Mouse (Mus musculus) C2C12 (cell line): ENCODE measurements around the gene Map3k3.

Source experiments
- CTCF ChIP-seq: IDR thresholded peaks from one replicate; pipeline ENCODE4 v1.5.1; 2011; ENCODE audit not compliant: control insufficient read depth, insufficient read depth, insufficient read length
- MAX ChIP-seq: IDR thresholded peaks from one replicate; pipeline ENCODE4 v1.6.1; 2011; ENCODE audit warnings: mild to moderate bottlenecking, control low read depth
- MYOD1 ChIP-seq: IDR thresholded peaks from one replicate; pipeline ENCODE4 v1.6.1; 2011; ENCODE audit warnings: low read depth; ENCODE audit not compliant: control insufficient read depth, insufficient read length
- MYOG ChIP-seq: IDR thresholded peaks from one replicate; pipeline ENCODE4 v1.6.1; 2011; ENCODE audit not compliant: control insufficient read depth, insufficient read length; ENCODE audit errors: extremely low read depth

DNA sequence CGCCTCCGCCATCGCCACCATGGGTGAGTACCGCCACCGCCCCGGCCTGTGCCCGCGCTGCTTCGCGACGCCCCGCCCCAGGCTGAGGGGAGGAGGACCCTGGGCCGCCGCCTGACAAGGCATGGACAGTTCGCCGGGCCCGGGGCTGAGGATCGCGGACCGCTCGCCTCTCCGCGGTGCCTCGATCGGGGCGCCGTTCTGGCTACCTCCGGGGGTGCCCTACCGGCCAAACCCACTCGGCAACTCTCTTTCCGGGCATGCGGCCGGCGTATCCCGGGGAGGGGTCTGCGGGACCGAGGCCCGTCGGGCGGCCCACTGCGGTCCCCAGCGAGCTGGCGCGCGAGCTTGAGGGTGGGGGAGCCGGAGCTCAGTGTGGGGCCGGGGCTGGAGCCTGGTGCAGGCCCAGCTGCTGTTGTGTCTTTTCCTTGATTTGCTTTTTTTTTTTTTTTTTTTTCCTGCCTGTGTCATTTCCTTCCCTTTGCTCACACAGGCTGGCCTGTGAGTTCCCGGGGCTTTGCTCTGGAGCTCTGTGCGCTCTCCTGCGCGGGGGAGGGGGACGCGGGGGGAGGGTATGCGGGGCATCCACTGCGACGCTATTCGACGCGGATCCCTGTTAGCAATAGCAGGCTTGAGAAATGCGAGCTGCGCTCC lies 623 bp downstream of the Map3k3 start:
- no peak for TF ChIP-seq CTCF
- no peak for TF ChIP-seq MYOG
- no peak for TF ChIP-seq MYOD1
- peak; percentile 28 for TF ChIP-seq MAX
